Mouse (Mus musculus): ENCODE data around the gene Gramd1a.

Gramd1a gene

GRCm38 (mm10) chr7:31155296-31156033 lies at the start of gene Gramd1a:
Gene Gramd1a, minus strand, starts transcription at chr7:31155896.
- no peak for DNase-seq

GRCm38 (mm10) chr7:31195591-31196307 lies 40.1 kb upstream of the Gramd1a start:
- no peak for DNase-seq

GRCm38 (mm10) chr7:31184711-31185110 lies 29.0 kb upstream of the Gramd1a start:
- DNase-seq: no peak

GRCm38 (mm10) chr7:31182863-31183262 lies 27.2 kb upstream of the Gramd1a start:
- no peak for DNase-seq

GRCm38 (mm10) chr7:31176886-31177763 lies 21.4 kb upstream of the Gramd1a start:
- peak; percentile 84 for DNase-seq

- no peak for DNase-seq
These were observed 19.4 kb upstream of the Gramd1a start for GRCm38 (mm10) chr7:31175096-31175495.

- no peak for DNase-seq
These were observed 18.8 kb upstream of the Gramd1a start for GRCm38 (mm10) chr7:31174466-31174865.

- peak; percentile 67 for DNase-seq
These were observed 16.5 kb upstream of the Gramd1a start for GRCm38 (mm10) chr7:31172238-31172637.

GRCm38 (mm10) chr7:31170520-31170919 lies 14.8 kb upstream of the Gramd1a start:
- DNase-seq: no peak

GRCm38 (mm10) chr7:31168412-31168811 lies 12.7 kb upstream of the Gramd1a start:
- DNase-seq: peak; percentile 37

GRCm38 (mm10) chr7:31164748-31165147 lies 9.1 kb upstream of the Gramd1a start:
- DNase-seq: no peak

GRCm38 (mm10) chr7:31163666-31164577 lies 8.2 kb upstream of the Gramd1a start:
- no peak for DNase-seq

- no peak for DNase-seq
These were observed 6.6 kb upstream of the Gramd1a start for GRCm38 (mm10) chr7:31162324-31162723.

GRCm38 (mm10) chr7:31161831-31162230 lies 6.1 kb upstream of the Gramd1a start:
- DNase-seq: no peak

GRCm38 (mm10) chr7:31161246-31161645 lies 5.5 kb upstream of the Gramd1a start:
- no peak for DNase-seq

- DNase-seq: no peak
These were observed 5.1 kb upstream of the Gramd1a start for GRCm38 (mm10) chr7:31160763-31161162.

GRCm38 (mm10) chr7:31156034-31156928 lies 585 bp upstream of the Gramd1a start:
- DNase-seq: peak; percentile 43

GRCm38 (mm10) chr7:31153536-31154320 lies 2.0 kb downstream of the Gramd1a start:
- DNase-seq: no peak

GRCm38 (mm10) chr7:31151301-31152241 lies 4.1 kb downstream of the Gramd1a start:
- DNase-seq: peak; percentile 65

Data from lung, postnatal 14 days (tissue).